Mouse (Mus musculus) urinary bladder, postnatal 25 days (tissue): ENCODE measurements around the gene Bmpr1b.

ENCODE experiments used
- DNase-seq: peaks from one replicate; pipeline ENCODE4 v3.0.0; 2022; ENCODE audit warnings: low spot score

The Bmpr1b gene

GRCm38 (mm10) chr3:141818615-141819312, 350.5 kb downstream of the Bmpr1b start:
- no peak for DNase-seq

DNA sequence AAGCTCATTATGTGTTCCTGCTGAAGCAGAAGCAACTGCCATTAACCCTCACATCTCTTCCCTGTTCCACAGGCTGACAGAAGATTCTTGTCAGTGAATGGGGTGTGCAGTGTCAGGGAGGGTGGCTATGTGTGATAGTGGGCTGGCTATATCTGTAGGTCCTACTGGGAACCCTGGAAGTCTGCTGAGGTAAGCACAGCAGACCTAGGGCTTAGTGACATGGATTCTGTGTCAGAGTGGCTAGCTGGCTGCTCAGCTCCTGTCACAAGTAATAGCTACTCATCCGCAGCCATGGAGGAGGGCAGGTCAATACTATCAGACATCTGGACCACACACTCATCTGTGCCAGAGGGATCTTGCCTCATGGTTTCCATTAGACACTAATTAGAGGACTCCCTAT, 354.4 kb downstream of the Bmpr1b start:
- no peak for DNase-seq

- DNase-seq, result peak; percentile 37
These were observed 357.9 kb downstream of the Bmpr1b start for GRCm38 (mm10) chr3:141811348-141811747.

DNA sequence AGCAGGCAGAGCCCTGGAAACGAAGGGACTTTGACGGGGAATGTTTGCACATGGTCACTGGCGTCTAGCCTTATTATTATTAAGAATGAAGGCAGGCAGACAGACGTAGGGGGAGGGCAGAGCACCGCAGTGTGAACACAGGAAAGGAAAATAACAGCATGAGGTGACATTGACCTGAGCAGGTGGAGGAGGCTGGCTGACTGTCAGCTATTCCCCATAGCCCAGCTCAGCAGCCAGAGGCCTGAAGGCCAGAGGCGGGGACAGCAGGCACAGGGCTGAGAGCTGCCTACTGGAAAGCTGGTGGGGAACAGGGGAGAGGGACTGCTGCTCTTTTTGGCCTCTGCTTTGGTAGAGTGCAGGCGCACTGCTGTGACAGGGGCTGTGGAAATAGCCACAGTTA, 358.3 kb downstream of the Bmpr1b start:
- no peak for DNase-seq

DNA sequence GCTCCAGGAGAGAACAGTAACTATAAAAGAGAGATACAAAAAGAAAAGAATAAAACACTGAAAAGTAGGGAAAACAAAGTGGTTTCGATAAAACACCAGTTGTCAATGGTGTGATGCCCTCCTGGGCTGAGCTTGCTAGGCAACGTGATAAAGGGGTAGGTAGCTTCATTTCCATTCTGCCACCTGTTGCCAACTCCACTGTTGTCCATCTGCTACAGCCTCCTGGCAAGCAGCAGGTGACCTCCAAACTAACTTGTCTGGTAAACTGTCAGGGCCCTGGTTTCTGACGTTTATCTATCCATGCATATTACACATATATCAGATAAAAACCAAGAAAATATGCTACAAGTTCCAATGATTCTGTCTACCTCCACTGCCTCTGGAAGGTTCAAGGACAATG, 359.6 kb downstream of the Bmpr1b start:
- DNase-seq, result no peak

- no peak for DNase-seq
These were observed 365.1 kb downstream of the Bmpr1b start for GRCm38 (mm10) chr3:141804133-141804532.

GRCm38 (mm10) chr3:141797789-141798188, 371.4 kb downstream of the Bmpr1b start:
- no peak for DNase-seq

- no peak for DNase-seq
These were observed 371.9 kb downstream of the Bmpr1b start for GRCm38 (mm10) chr3:141797372-141797771.

DNA sequence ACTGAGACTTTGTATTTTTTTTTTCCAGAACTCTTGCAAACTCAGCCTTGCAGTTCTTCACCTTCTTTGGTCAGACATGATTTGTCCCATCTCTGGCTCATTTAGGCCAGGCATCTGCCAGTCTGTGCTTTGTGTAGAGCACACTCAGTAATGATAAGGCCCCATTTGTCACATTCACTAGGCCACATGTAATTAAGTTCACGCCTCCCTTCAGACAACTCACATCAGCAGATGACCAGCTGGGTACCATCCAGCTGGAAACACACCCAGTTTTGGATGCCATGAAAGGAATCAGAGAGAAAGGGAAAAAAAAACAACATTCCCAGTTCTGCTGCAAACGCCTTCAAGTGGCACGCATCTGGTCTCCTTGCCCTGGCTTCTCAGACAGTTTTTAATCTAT, 374.9 kb downstream of the Bmpr1b start:
- DNase-seq, result no peak

- DNase-seq, result no peak
These were observed 375.5 kb downstream of the Bmpr1b start for GRCm38 (mm10) chr3:141793755-141794154.

DNA sequence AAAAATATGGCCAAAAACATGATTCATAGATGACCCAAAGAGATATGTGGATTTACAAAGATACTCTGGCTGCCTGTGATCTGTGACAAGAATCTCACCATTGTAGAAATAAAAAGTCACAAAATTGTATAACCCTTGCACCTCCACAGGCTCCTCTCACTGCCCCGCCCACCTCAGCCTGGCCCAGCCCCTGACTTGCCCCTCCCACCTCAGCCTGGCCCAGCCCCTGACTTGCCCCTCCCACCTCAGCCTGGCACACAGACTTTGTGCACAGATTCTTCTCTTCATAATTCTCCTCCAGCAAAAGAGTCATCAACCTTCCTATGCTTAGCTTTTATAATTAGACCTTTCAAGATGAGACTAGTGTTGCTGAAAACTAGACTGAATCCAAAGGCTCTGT, 377.1 kb downstream of the Bmpr1b start:
- no peak for DNase-seq

- no peak for DNase-seq
These were observed 378.0 kb downstream of the Bmpr1b start for GRCm38 (mm10) chr3:141791026-141791780.
